Mouse (Mus musculus) kidney, postnatal 4 days (tissue): Measurements from ENCODE around the gene Fam117a.
"Not testable (repeated sequence)": the region's sequence is repeated elsewhere in the genome, so short reads cannot be mapped to it uniquely, and the experiment has no call there.

Experiments
- DNase-seq, 2 experiments: peaks; one replicate each; pipeline ENCODE4 v3.0.0; 2021; ENCODE audit warnings: mixed read lengths in 2 of 2

Fam117a gene

GRCm38 (mm10) chr11:95393500-95393816 is 56.6 kb downstream of the Fam117a start:
- no peak for DNase-seq

- DNase-seq: no peak
Observed at GRCm38 (mm10) chr11:95394112-95394511, 57.3 kb downstream of the Fam117a start.

- DNase-seq: no peak
Observed at GRCm38 (mm10) chr11:95396548-95396947, 59.7 kb downstream of the Fam117a start.

- peak; percentile 87 to 89 for DNase-seq
Observed at GRCm38 (mm10) chr11:95397843-95398835, 61.3 kb downstream of the Fam117a start.

GRCm38 (mm10) chr11:95399520-95400020 is 62.8 kb downstream of the Fam117a start:
- DNase-seq: no peak

- no peak for DNase-seq
Observed at GRCm38 (mm10) chr11:95401568-95401967, 64.8 kb downstream of the Fam117a start.

GRCm38 (mm10) chr11:95402196-95402595 is 65.4 kb downstream of the Fam117a start:
- no peak for DNase-seq

GRCm38 (mm10) chr11:95402658-95403101 is 65.9 kb downstream of the Fam117a start:
- DNase-seq: peak in 1 of 2 experiments; percentile 31

GRCm38 (mm10) chr11:95403382-95404340 is 66.8 kb downstream of the Fam117a start:
- no peak for DNase-seq

- no peak for DNase-seq
Observed at GRCm38 (mm10) chr11:95405771-95406170, 69.0 kb downstream of the Fam117a start.

- not testable (repeated sequence) for DNase-seq
Observed at GRCm38 (mm10) chr11:95406398-95406797, 69.6 kb downstream of the Fam117a start.

- DNase-seq: no peak
Observed at GRCm38 (mm10) chr11:95409450-95410112, 72.8 kb downstream of the Fam117a start.

GRCm38 (mm10) chr11:95411453-95412013 is 74.7 kb downstream of the Fam117a start:
- no peak for DNase-seq

- DNase-seq: no peak
Observed at GRCm38 (mm10) chr11:95412615-95413014, 75.8 kb downstream of the Fam117a start.

GRCm38 (mm10) chr11:95413641-95414535 is 77.1 kb downstream of the Fam117a start, which contains the start of gene Spop:
Gene Spop, plus strand, starts transcription at chr11:95414080.
- peak; percentile 97 for DNase-seq

- peak; percentile 98 to 99 for DNase-seq
Observed at GRCm38 (mm10) chr11:95414536-95415161, 77.8 kb downstream of the Fam117a start.

- no peak for DNase-seq
Observed at GRCm38 (mm10) chr11:95415931-95416330, 79.1 kb downstream of the Fam117a start.

- no peak for DNase-seq
Observed at GRCm38 (mm10) chr11:95417341-95417740, 80.5 kb downstream of the Fam117a start.

GRCm38 (mm10) chr11:95420880-95421435 is 84.1 kb downstream of the Fam117a start:
- DNase-seq: no peak

GRCm38 (mm10) chr11:95423505-95423904 is 86.7 kb downstream of the Fam117a start:
- DNase-seq: peak in 1 of 2 experiments; percentile 35
